Comparison of ENCODE assay signal across 12 mouse cellular contexts in genomic region chr9:22822770-22823169, GRCm38 (mm10).
DNase-seq lines count a peak whose midpoint lies in the region; ATAC-seq and TF ChIP-seq lines count a peak whose summit lies in the region.
"Had no signal": no experiment of that assay in that cellular context is flagged by ENCODE, and none has a peak within 500 bp of the region (broad histone marks: within the 10 kb centered on the region; RNA-seq: fewer than 3 reads in every experiment).

No protein-coding gene starts in this region.

- no peak overlapping the region for H3K9ac ChIP-seq in heart, embryonic 16.5 days (ENCODE audit: low read length)
- H3K9ac ChIP-seq in stomach, postnatal 0 days (ENCODE audit: low read length) = no peak overlapping the region
- H3K9ac ChIP-seq: liver, embryonic 14.5 days had no signal

- ATAC-seq in heart, embryonic 16.5 days (replicated peaks; ENCODE audit: extremely low read depth, insufficient read depth, low FRiP score) = no peak
- ATAC-seq in stomach, postnatal 0 days (ENCODE audit: low FRiP score, low TSS enrichment) = no peak
- no peak for ATAC-seq in monocyte, adult 5-6 weeks (replicated peaks; ENCODE audit: insufficient number of reproducible peaks, low FRiP score, low TSS enrichment, poor library complexity, severe bottlenecking)

- peaks cover 10% of the 10 kb centered on the region for H3K4me1 ChIP-seq in heart, embryonic 16.5 days (ENCODE audit: control insufficient read depth, insufficient read depth, low read length)
- no peaks in the 10 kb centered on the region for H3K4me1 ChIP-seq in stomach, postnatal 0 days (replicated peaks; ENCODE audit: control insufficient read depth, insufficient read depth)

- 34% methylated on average over 5 of the region's 5 CpGs for WGBS in heart, embryonic 16.5 days
- 26% methylated on average over 5 of the region's 5 CpGs for WGBS in stomach, postnatal 0 days

- H3K36me3 ChIP-seq in heart, embryonic 16.5 days (ENCODE audit: control insufficient read depth, insufficient read depth) = no peaks in the 10 kb centered on the region
- no peaks in the 10 kb centered on the region for H3K36me3 ChIP-seq in stomach, postnatal 0 days (ENCODE audit: control insufficient read depth, insufficient read depth, low read length)
- H3K36me3 ChIP-seq: embryonic facial prominence, embryonic 10.5 days; forebrain, embryonic 10.5 days had no signal

- no peak for TF ChIP-seq CTCF in stomach, postnatal 0 days (IDR thresholded peaks at IDR 0.05; ENCODE audit: low read depth)

- TF ChIP-seq EP300 in stomach, postnatal 0 days (optimal IDR thresholded peaks at IDR 0.05) = no peak

- no peaks in the 10 kb centered on the region for H3K9me3 ChIP-seq in heart, embryonic 16.5 days (replicated peaks; ENCODE audit: control insufficient read depth, low read length)
- no peaks in the 10 kb centered on the region for H3K9me3 ChIP-seq in stomach, postnatal 0 days (ENCODE audit: control insufficient read depth, low read length)
- H3K9me3 ChIP-seq: embryonic facial prominence, embryonic 10.5 days; forebrain, embryonic 10.5 days had no signal

- peak; percentile 27 to 31 for DNase-seq in cerebellum, postnatal 14 days
- no peak for DNase-seq in cerebellum, adult 11 months
- DNase-seq in ovary, postnatal 36 days (ENCODE audit: low spot score) = peak; percentile 29
- DNase-seq in ovary, adult 18-20 months (ENCODE audit: low spot score) = no peak
- peak; percentile 22 for DNase-seq in stomach, postnatal 0 days (ENCODE audit: low spot score)
- no peak for DNase-seq in adipocyte (ENCODE audit: low spot score)

- H3K27me3 ChIP-seq in heart, embryonic 16.5 days (ENCODE audit: control insufficient read depth, insufficient read depth, low read length) = no peaks in the 10 kb centered on the region
- H3K27me3 ChIP-seq in stomach, postnatal 0 days (ENCODE audit: control insufficient read depth, insufficient read depth, low read length) = no peaks in the 10 kb centered on the region

- peak overlapping the region; percentile 31; the same call in 1 of the 2 replicates for H3K27ac ChIP-seq in heart, embryonic 16.5 days (ENCODE audit: low read length)
- H3K27ac ChIP-seq in stomach, postnatal 0 days (replicated peaks) = no peak overlapping the region
- H3K27ac ChIP-seq: embryonic facial prominence, embryonic 10.5 days; forebrain, embryonic 10.5 days; liver, embryonic 14.5 days; macrophage had no signal

- H3K4me2 ChIP-seq in heart, embryonic 16.5 days (ENCODE audit: low read depth, low read length) = peak overlapping the region; percentile 11
- no peak overlapping the region for H3K4me2 ChIP-seq in stomach, postnatal 0 days (replicated peaks; ENCODE audit: low read depth)

- no peak overlapping the region for H3K4me3 ChIP-seq in heart, embryonic 16.5 days (ENCODE audit: low read length)
- H3K4me3 ChIP-seq in stomach, postnatal 0 days (ENCODE audit: low read depth, low read length) = no peak overlapping the region
- H3K4me3 ChIP-seq: embryonic facial prominence, embryonic 10.5 days; forebrain, embryonic 10.5 days had no signal

Comparison
In these comparisons a context has a peak if more than half of its experiments do, and no peak if none do; other contexts are left out.
1. DNase-seq: peak in cerebellum, postnatal 14 days (2 of 2), ovary, postnatal 36 days (single experiment) and stomach, postnatal 0 days (single experiment); none in cerebellum, adult 11 months (single experiment), ovary, adult 18-20 months (single experiment) and adipocyte (single experiment).